In genomic region chr4:23280087-23280486, GRCm38 (mm10) we compare ENCODE assay signal across 29 mouse cellular contexts.
DNase-seq lines count a peak whose midpoint lies in the region; ATAC-seq and TF ChIP-seq lines count a peak whose summit lies in the region.
"Had no signal": no experiment of that assay in that cellular context is flagged by ENCODE, and none has a peak within 500 bp of the region (broad histone marks: within the 10 kb centered on the region; RNA-seq: fewer than 3 reads in every experiment).

No protein-coding gene starts in this region.

- no peak for ATAC-seq in hindbrain, postnatal 0 days
- no peak for ATAC-seq in hindbrain, embryonic 14.5 days (ENCODE audit: low FRiP score)
- no peak for ATAC-seq in forebrain, embryonic 11.5 days (replicated peaks; ENCODE audit: low FRiP score)
- no peak for ATAC-seq in heart, embryonic 11.5 days (replicated peaks; ENCODE audit: insufficient number of reproducible peaks, low FRiP score, low TSS enrichment)
- ATAC-seq: forebrain, postnatal 0 days; hindbrain, embryonic 16.5 days; intestine, embryonic 15.5 days; Patski had no signal

- no peak overlapping the region for H3K4me3 ChIP-seq in hindbrain, postnatal 0 days (ENCODE audit: low read length)
- H3K4me3 ChIP-seq in hindbrain, embryonic 14.5 days (replicated peaks; ENCODE audit: low read length) = no peak overlapping the region
- no peak overlapping the region for H3K4me3 ChIP-seq in forebrain, embryonic 11.5 days (ENCODE audit: low read depth, low read length)
- H3K4me3 ChIP-seq in heart, embryonic 11.5 days (ENCODE audit: low read depth, low read length) = no peak overlapping the region
- H3K4me3 ChIP-seq: embryonic facial prominence, embryonic 12.5 days; forebrain, embryonic 10.5 days; hindbrain, embryonic 10.5 days; intestine, embryonic 15.5 days; layer of hippocampus, adult 2 months; midbrain, embryonic 10.5 days; myocyte; neural tube, embryonic 13.5 days; stomach, embryonic 15.5 days had no signal

- no peak overlapping the region for H3K9ac ChIP-seq in hindbrain, postnatal 0 days (replicated peaks; ENCODE audit: low read length)
- no peak overlapping the region for H3K9ac ChIP-seq in hindbrain, embryonic 14.5 days
- no peak overlapping the region for H3K9ac ChIP-seq in forebrain, embryonic 11.5 days (ENCODE audit: low read length)
- H3K9ac ChIP-seq in heart, embryonic 11.5 days (ENCODE audit: low read depth, low read length) = no peak overlapping the region
- H3K9ac ChIP-seq: embryonic facial prominence, embryonic 12.5 days; forebrain, postnatal 0 days; intestine, embryonic 15.5 days; liver, embryonic 14.5 days; neural tube, embryonic 13.5 days; stomach, embryonic 15.5 days had no signal

- DNase-seq in adrenal gland, adult 2 months = peak; percentile 51
- DNase-seq in adrenal gland, postnatal 4 days (ENCODE audit: low spot score in 2 of 2) = no peak
- peak; percentile 5 for DNase-seq in hindbrain, postnatal 0 days (ENCODE audit: low spot score)
- no peak for DNase-seq in hindbrain, embryonic 14.5 days (ENCODE audit: low spot score)
- DNase-seq in NIH3T3 (ENCODE audit: low read depth) = peak; percentile 1
- peak; percentile 51 for DNase-seq in adrenal gland, postnatal 25 days
- no peak for DNase-seq in forebrain, embryonic 11.5 days (ENCODE audit: low spot score)
- DNase-seq: cerebellum, postnatal 36 days; forebrain, postnatal 0 days; heart, postnatal 14 days; kidney, adult 2 months; kidney, postnatal 36 days; liver; lung, adult 2 months; right cerebral cortex, postnatal 14 days had no signal

- H3K36me3 ChIP-seq in hindbrain, postnatal 0 days (ENCODE audit: insufficient read depth, low read length) = no peaks in the 10 kb centered on the region
- H3K36me3 ChIP-seq in hindbrain, embryonic 14.5 days (replicated peaks; ENCODE audit: control insufficient read depth, insufficient read depth) = no peaks in the 10 kb centered on the region
- H3K36me3 ChIP-seq in forebrain, embryonic 11.5 days (ENCODE audit: control insufficient read depth, insufficient read depth, low read length) = no peaks in the 10 kb centered on the region
- H3K36me3 ChIP-seq in heart, embryonic 11.5 days (ENCODE audit: control insufficient read depth, insufficient read depth, low read length) = no peaks in the 10 kb centered on the region
- H3K36me3 ChIP-seq: embryonic facial prominence, embryonic 12.5 days; forebrain, embryonic 10.5 days; G1E; hindbrain, embryonic 10.5 days; intestine, embryonic 15.5 days; midbrain, embryonic 10.5 days; neural tube, embryonic 13.5 days; stomach, embryonic 15.5 days had no signal

- no peak for TF ChIP-seq CTCF in hindbrain, postnatal 0 days (IDR thresholded peaks at IDR 0.05; ENCODE audit: low read depth)

- H3K4me1 ChIP-seq in hindbrain, postnatal 0 days (ENCODE audit: insufficient read depth, low read length) = no peaks in the 10 kb centered on the region
- no peaks in the 10 kb centered on the region for H3K4me1 ChIP-seq in hindbrain, embryonic 14.5 days (replicated peaks; ENCODE audit: control insufficient read depth, insufficient read depth, low read length)
- H3K4me1 ChIP-seq in forebrain, embryonic 11.5 days (replicated peaks; ENCODE audit: control insufficient read depth, insufficient read depth, low read length) = no peaks in the 10 kb centered on the region; the same call in 1 of the 2 replicates
- H3K4me1 ChIP-seq in heart, embryonic 11.5 days (ENCODE audit: control insufficient read depth, insufficient read depth, low read length) = no peaks in the 10 kb centered on the region
- H3K4me1 ChIP-seq: embryonic facial prominence, embryonic 12.5 days; hindbrain, embryonic 10.5 days; intestine, embryonic 15.5 days; stomach, embryonic 15.5 days had no signal

- H3K27ac ChIP-seq in hindbrain, postnatal 0 days = no peak overlapping the region
- H3K27ac ChIP-seq in hindbrain, embryonic 14.5 days = no peak overlapping the region
- no peak overlapping the region for H3K27ac ChIP-seq in forebrain, embryonic 11.5 days (ENCODE audit: low read depth, low read length)
- H3K27ac ChIP-seq in heart, embryonic 11.5 days (ENCODE audit: low read depth, low read length) = no peak overlapping the region
- H3K27ac ChIP-seq: embryonic facial prominence, embryonic 12.5 days; forebrain, embryonic 10.5 days; hindbrain, embryonic 10.5 days; intestine, embryonic 15.5 days; layer of hippocampus, adult 2 months; liver, embryonic 14.5 days; midbrain, embryonic 10.5 days; neural tube, embryonic 13.5 days; stomach, embryonic 15.5 days had no signal

- 51% methylated on average over 6 of the region's 6 CpGs for WGBS in hindbrain, postnatal 0 days
- WGBS in hindbrain, embryonic 14.5 days = 57% methylated on average over 6 of the region's 6 CpGs
- WGBS in forebrain, embryonic 11.5 days = 72% methylated on average over 6 of the region's 6 CpGs
- 76% methylated on average over 6 of the region's 6 CpGs for WGBS in heart, embryonic 11.5 days (ENCODE audit: insufficient replicate concordance)

- H3K4me2 ChIP-seq in hindbrain, postnatal 0 days (ENCODE audit: low read depth, low read length) = no peak overlapping the region
- no peak overlapping the region for H3K4me2 ChIP-seq in hindbrain, embryonic 14.5 days (replicated peaks)
- H3K4me2 ChIP-seq in forebrain, embryonic 11.5 days (ENCODE audit: low read depth, low read length, severe bottlenecking) = no peak overlapping the region
- H3K4me2 ChIP-seq in heart, embryonic 11.5 days = no peak overlapping the region
- H3K4me2 ChIP-seq: embryonic facial prominence, embryonic 12.5 days; intestine, embryonic 15.5 days; neural tube, embryonic 13.5 days; stomach, embryonic 15.5 days had no signal

- H3K27me3 ChIP-seq in hindbrain, postnatal 0 days (ENCODE audit: insufficient read depth, low read length) = no peaks in the 10 kb centered on the region
- no peaks in the 10 kb centered on the region for H3K27me3 ChIP-seq in hindbrain, embryonic 14.5 days (ENCODE audit: control insufficient read depth, insufficient read depth, low read length)
- H3K27me3 ChIP-seq in forebrain, embryonic 11.5 days (ENCODE audit: control insufficient read depth, insufficient read depth, low read length) = no peaks in the 10 kb centered on the region
- H3K27me3 ChIP-seq in heart, embryonic 11.5 days (ENCODE audit: control insufficient read depth, insufficient read depth, low read length) = no peaks in the 10 kb centered on the region
- H3K27me3 ChIP-seq: embryonic facial prominence, embryonic 12.5 days; intestine, embryonic 15.5 days; neural tube, embryonic 13.5 days; Patski; stomach, embryonic 15.5 days had no signal

- no peaks in the 10 kb centered on the region for H3K9me3 ChIP-seq in hindbrain, postnatal 0 days (ENCODE audit: low read length)
- no peaks in the 10 kb centered on the region for H3K9me3 ChIP-seq in hindbrain, embryonic 14.5 days (ENCODE audit: control insufficient read depth, low read length)
- H3K9me3 ChIP-seq in forebrain, embryonic 11.5 days (ENCODE audit: control insufficient read depth, low read length) = no peaks in the 10 kb centered on the region
- no peaks in the 10 kb centered on the region for H3K9me3 ChIP-seq in heart, embryonic 11.5 days (replicated peaks; ENCODE audit: control insufficient read depth, low read length)
- H3K9me3 ChIP-seq: embryonic facial prominence, embryonic 12.5 days; forebrain, embryonic 10.5 days; G1E; hindbrain, embryonic 10.5 days; intestine, embryonic 15.5 days; midbrain, embryonic 10.5 days; neural tube, embryonic 13.5 days; stomach, embryonic 15.5 days had no signal

Comparison
In these comparisons a context has a peak if more than half of its experiments do, and no peak if none do; other contexts are left out.
1. DNase-seq: peak in adrenal gland, adult 2 months (single experiment), hindbrain, postnatal 0 days (single experiment), NIH3T3 (single experiment) and adrenal gland, postnatal 25 days (single experiment); none in adrenal gland, postnatal 4 days (0 of 2), hindbrain, embryonic 14.5 days (single experiment) and forebrain, embryonic 11.5 days (single experiment).